Mouse (Mus musculus) erythroid progenitor cell, adult 5-6 weeks (primary cell): ENCODE results near the gene Ttll11. TPM values are rescaled to one million over a fixed set of nuclear protein-coding genes. Genes with fewer than 3 reads are reported as not detected.

Experiments
- ATAC-seq: replicated peaks from 2 replicates; pipeline ENCODE4 v1.8.0; 2016; ENCODE audit warnings: moderate number of reproducible peaks, mild to moderate bottlenecking, moderate TSS enrichment, inconsistent platforms; ENCODE audit not compliant: poor library complexity, low FRiP score, severe bottlenecking
- total RNA-seq, 2 experiments: library from RNA; stranded (forward) in 1 of 2; stranded (reverse) in 1 of 2; fragments of 150-400 nt in 1 of 2; fragments of 186-747, 209-891 nt in 1 of 2; gene quantifications; 2 replicates each; pipeline versions ENCODE4 v1.2.3 to v1.2.4; 2015 to 2017; ENCODE audit warnings: low replicate concordance in 2 of 2

Ttll11 gene
- total RNA-seq, 2 experiments from 2014 or later = not detected

- no peak for ATAC-seq
Observed at GRCm38 (mm10) chr2:35715485-35715884, 264.2 kb downstream of the Ttll11 start.

DNA sequence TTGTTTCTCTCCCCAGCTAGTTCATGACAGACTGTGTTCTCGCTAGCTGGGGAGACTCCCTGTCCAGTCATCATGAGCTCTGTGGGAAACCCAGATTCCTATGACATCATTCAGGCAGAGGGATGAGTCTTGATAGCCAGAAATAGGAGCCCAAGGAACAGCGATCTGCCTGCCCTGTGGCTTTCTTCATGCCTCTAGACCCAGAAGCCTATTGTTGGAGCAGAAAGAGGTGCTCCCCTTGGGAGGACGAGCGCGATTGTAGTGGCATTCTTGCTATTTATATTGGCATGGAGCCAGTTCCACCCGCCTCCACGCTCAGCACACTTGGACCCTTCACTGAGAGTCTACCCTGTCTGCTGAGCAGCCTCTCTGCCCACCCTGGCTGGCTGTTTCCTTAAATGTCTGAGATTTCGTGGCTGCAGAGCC lies 265.0 kb downstream of the Ttll11 start:
- ATAC-seq = no peak

DNA sequence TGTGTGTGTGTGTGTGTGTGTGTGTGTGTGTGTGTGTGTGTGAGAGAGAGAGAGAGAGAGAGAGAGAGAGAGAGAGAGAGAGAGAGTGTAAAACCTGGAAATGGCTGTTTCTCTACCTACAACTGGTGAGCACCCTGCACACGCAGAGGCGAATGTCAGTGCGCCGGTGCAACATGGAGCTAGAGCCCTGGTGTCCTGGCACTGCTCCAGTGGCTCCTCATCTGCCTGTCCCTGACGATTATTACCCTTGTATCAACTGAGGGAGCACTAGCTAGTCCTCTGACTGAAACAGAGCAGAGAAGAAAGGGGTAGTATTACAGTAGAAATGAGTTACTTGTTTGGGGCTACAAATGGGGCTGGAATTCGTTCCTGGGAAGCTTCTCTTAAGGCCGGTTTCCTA lies 266.3 kb downstream of the Ttll11 start:
- ATAC-seq = no peak

DNA sequence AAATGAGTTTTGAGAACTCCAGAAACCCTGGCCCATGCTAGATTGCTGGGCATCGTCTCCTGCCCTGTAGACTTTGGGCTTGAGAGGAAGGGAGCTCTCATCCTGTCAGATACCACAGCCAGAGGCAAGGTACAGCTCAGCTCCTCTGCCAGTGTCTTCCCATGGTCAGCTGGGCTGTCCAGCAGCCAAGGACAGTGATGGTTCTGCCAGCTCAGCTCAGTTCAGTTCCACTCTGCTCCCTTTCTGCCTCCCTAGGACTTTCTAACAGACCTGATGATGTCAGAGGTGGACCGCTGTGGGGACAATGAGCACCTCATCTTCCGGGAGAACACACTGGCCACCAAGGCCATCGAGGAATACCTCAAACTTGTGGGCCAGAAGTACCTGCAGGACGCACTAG lies 267.1 kb downstream of the Ttll11 start:
- ATAC-seq = no peak

DNA sequence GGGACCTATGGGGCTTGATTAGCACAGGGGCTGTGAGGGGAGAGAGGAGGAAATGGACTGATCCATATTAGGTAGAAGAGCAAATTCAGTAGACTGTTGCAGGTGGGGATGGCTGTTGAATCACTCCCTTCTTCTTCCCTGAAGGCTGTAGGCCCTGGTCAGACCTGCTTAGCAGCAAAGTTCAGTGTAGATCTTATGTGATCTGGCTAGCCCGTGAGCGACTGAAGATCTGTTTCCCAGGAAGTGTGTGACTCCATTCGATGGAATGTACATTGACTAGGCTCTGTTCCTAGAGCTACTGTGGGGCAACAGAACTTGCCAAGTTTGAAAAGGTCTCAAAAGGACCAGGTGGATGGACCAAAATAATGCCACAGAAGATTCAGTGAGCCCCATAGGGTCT lies 276.5 kb downstream of the Ttll11 start:
- no peak for ATAC-seq

DNA sequence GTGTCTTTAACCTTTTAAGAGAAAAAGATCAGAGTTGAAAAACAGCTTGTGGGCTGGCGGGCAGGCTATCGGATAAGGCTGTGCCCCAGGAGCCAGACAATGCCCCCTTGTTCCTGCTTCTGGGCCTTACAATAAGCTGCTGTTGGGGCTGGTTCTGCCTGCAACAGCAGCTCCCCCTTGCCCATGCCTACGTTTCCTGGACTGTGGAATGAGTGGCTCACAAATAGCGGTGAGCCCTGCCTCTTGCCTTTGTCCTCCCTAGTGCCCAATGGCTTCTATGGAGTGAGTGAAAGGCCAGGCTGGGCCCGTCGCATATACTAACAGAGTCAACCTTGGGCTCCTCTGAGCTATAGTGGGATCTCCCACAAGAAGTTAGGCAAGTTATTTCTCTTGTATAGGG lies 277.1 kb downstream of the Ttll11 start:
- ATAC-seq = no peak

DNA sequence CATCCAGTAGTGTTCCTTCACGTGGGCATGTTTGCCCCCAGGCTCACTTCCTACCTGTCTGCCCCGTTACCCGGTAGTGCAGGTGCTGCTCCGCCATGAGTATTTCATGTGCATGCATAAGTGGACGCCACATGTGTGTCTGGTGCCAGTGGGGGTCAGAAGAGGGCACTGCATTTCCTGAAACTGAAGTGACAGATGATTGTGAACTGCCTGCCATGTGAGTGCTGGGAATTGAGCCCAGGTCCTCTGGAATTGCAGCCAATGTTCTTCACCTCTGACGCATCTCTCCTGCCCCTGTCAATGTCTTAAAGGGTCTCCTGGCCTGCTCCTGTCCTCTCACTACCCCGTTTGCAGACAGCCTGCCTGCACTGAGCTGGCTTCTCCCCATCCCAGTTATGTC lies 277.7 kb downstream of the Ttll11 start:
- no peak for ATAC-seq

Other genes with a start within 250 kb of the Ttll11 start
- 10.1 and 21.6 TPM in 2 replicates for gene Ndufa8, start 69.5 kb upstream of the Ttll11 start, total RNA-seq (2015; ENCODE audit: low replicate concordance)
- gene Ndufa8, start 69.5 kb upstream of the Ttll11 start, total RNA-seq (2017; ENCODE audit: low replicate concordance) = 16.4 and 26.1 TPM in 2 replicates
- not detected in 2 replicates for gene Morn5, start 69.5 kb upstream of the Ttll11 start, total RNA-seq (2015; ENCODE audit: low replicate concordance)
- not detected in 2 replicates for gene Morn5, start 69.5 kb upstream of the Ttll11 start, total RNA-seq (2017; ENCODE audit: low replicate concordance)
- not detected in 2 replicates for gene Lhx6, start 125.5 kb upstream of the Ttll11 start, total RNA-seq (2015; ENCODE audit: low replicate concordance)
- gene Lhx6, start 125.5 kb upstream of the Ttll11 start, total RNA-seq (2017; ENCODE audit: low replicate concordance) = not detected in 2 replicates
- gene Mrrf, start 156.5 kb upstream of the Ttll11 start, total RNA-seq (2015; ENCODE audit: low replicate concordance) = 0.42 TPM in 1 of 2 replicates, not detected in the other
- gene Mrrf, start 156.5 kb upstream of the Ttll11 start, total RNA-seq (2017; ENCODE audit: low replicate concordance) = 3.4 and 16.2 TPM in 2 replicates
- 25.6 and 29.2 TPM in 2 replicates for gene Rbm18, start 156.9 kb upstream of the Ttll11 start, total RNA-seq (2015; ENCODE audit: low replicate concordance)
- gene Rbm18, start 156.9 kb upstream of the Ttll11 start, total RNA-seq (2017; ENCODE audit: low replicate concordance) = 11.5 and 15.9 TPM in 2 replicates